Mouse (Mus musculus) CH12.LX (cell line): ENCODE measurements around the gene Cnbp. TPM values are rescaled to one million over a fixed set of nuclear protein-coding genes. Genes with fewer than 3 reads are reported as not detected.

ENCODE experiments used
- DNase-seq: peaks from one replicate; pipeline ENCODE4 v3.0.0-alpha.2; 2013; ENCODE audit errors: extremely low read depth
- H3K27ac ChIP-seq: 2 replicates; pipeline ENCODE4 v1.5.1; 2012; ENCODE audit warnings: low read depth, mild to moderate bottlenecking, control low read depth, moderate library complexity; ENCODE audit not compliant: insufficient read depth
- H3K27me3 ChIP-seq: replicated peaks from 2 replicates; pipeline ENCODE3; 2012; ENCODE audit warnings: inconsistent platforms
- H3K36me3 ChIP-seq, 2 experiments: replicated peaks in 1 of 2; 2 replicates each; pipeline versions ENCODE3 to v1.6.1; 2012; ENCODE audit warnings: inconsistent platforms in 1 of 2, low read length in 1 of 2, mild to moderate bottlenecking in 1 of 2, mixed read lengths in 1 of 2, moderate library complexity in 1 of 2; ENCODE audit not compliant: control insufficient read depth in 1 of 2, insufficient read depth in 1 of 2
- H3K4me1 ChIP-seq, 2 experiments: 2 replicates each; pipeline ENCODE4 v1.6.1; 2012; ENCODE audit warnings: inconsistent platforms in 1 of 2, moderate library complexity in 1 of 2; ENCODE audit not compliant: insufficient read depth in 2 of 2, control insufficient read depth in 1 of 2
- H3K4me2 ChIP-seq: 2 replicates; pipeline ENCODE4 v1.6.1; 2012; ENCODE audit warnings: low read depth, mild to moderate bottlenecking, control low read depth; ENCODE audit not compliant: poor library complexity, insufficient read depth, severe bottlenecking
- H3K4me3 ChIP-seq, 3 experiments: fragments of 150-350 bp in 1 of 3; sonication (generic) in 1 of 3; replicated peaks in 1 of 3; 2 replicates each; pipeline versions ENCODE3 to v1.5.1; 2011 to 2012; ENCODE audit warnings: low read depth in 2 of 3, low read length in 2 of 3, mild to moderate bottlenecking in 2 of 3, moderate library complexity in 2 of 3, control low read depth in 1 of 3, improper control_type of control experiment in 1 of 3, inconsistent platforms in 1 of 3, mixed read lengths in 1 of 3; ENCODE audit not compliant: poor library complexity in 1 of 3
- H3K79me2 ChIP-seq: replicated peaks from 2 replicates; pipeline ENCODE4 v1.6.1; 2012; ENCODE audit warnings: mild to moderate bottlenecking, moderate library complexity; ENCODE audit not compliant: control insufficient read depth, poor library complexity, insufficient read depth, severe bottlenecking; ENCODE audit errors: extremely low read depth
- H3K9ac ChIP-seq: 2 replicates; pipeline ENCODE4 v1.6.1; 2012; ENCODE audit warnings: low read depth, mild to moderate bottlenecking, control low read depth, moderate library complexity; ENCODE audit not compliant: insufficient read depth
- H3K9me3 ChIP-seq: replicated peaks from 2 replicates; pipeline ENCODE3; 2012; ENCODE audit warnings: low read length, inconsistent platforms, mixed read lengths
- BHLHE40 ChIP-seq: IDR thresholded peaks from 2 replicates; pipeline ENCODE4 v1.6.1; 2011; ENCODE audit warnings: mild to moderate bottlenecking, low read depth, low read length, improper control_type of control experiment
- CHD1 ChIP-seq: IDR thresholded peaks from 2 replicates; pipeline ENCODE4 v1.6.1; 2012; ENCODE audit warnings: low read depth, low read length, improper control_type of control experiment, inconsistent platforms
- CHD2 ChIP-seq: IDR thresholded peaks from 2 replicates; pipeline ENCODE4 v1.6.1; 2011; ENCODE audit warnings: low read length, improper control_type of control experiment
- E2F4 ChIP-seq: IDR thresholded peaks from 2 replicates; pipeline ENCODE4 v1.6.1; 2011; ENCODE audit warnings: low read depth, low read length, improper control_type of control experiment; ENCODE audit not compliant: insufficient replicate concordance
- EP300 ChIP-seq: IDR thresholded peaks from 2 replicates; pipeline ENCODE4 v1.6.1; 2011; ENCODE audit warnings: low read length, improper control_type of control experiment
- GABPA ChIP-seq: IDR thresholded peaks from 2 replicates; pipeline ENCODE4 v1.6.1; 2012; ENCODE audit warnings: low read depth, low read length, improper control_type of control experiment, inconsistent platforms; ENCODE audit not compliant: insufficient replicate concordance
- KAT2A ChIP-seq: IDR thresholded peaks from 2 replicates; pipeline ENCODE4 v1.6.1; 2012; ENCODE audit warnings: low read length, improper control_type of control experiment, inconsistent platforms; ENCODE audit not compliant: insufficient replicate concordance
- MAFK ChIP-seq: IDR thresholded peaks from 2 replicates; pipeline ENCODE4 v1.6.1; 2011; ENCODE audit warnings: low read length, improper control_type of control experiment; ENCODE audit not compliant: insufficient replicate concordance
- MAX ChIP-seq: IDR thresholded peaks from 2 replicates; pipeline ENCODE4 v1.6.1; 2011; ENCODE audit warnings: low read length, improper control_type of control experiment
- MEF2A ChIP-seq: IDR thresholded peaks from 2 replicates; pipeline ENCODE4 v1.6.1; 2014; ENCODE audit warnings: low read depth, mild to moderate bottlenecking, inconsistent platforms, low read length, improper control_type of control experiment, borderline replicate concordance
- MXI1 ChIP-seq: IDR thresholded peaks from 2 replicates; pipeline ENCODE4 v1.6.1; 2011; ENCODE audit warnings: mild to moderate bottlenecking, low read depth, low read length, improper control_type of control experiment
- NELFE ChIP-seq: IDR thresholded peaks from 2 replicates; pipeline ENCODE4 v1.6.1; 2011; ENCODE audit warnings: low read depth, low read length, improper control_type of control experiment
- POLR2A ChIP-seq: IDR thresholded peaks from 2 replicates; pipeline ENCODE4 v1.6.1; 2011; ENCODE audit warnings: low read depth, mild to moderate bottlenecking, improper control_type of control experiment, low read length
- POLR2AphosphoS2 ChIP-seq: IDR thresholded peaks from 2 replicates; pipeline ENCODE4 v1.6.1; 2011; ENCODE audit warnings: low read depth, low read length, improper control_type of control experiment
- RAD21 ChIP-seq: IDR thresholded peaks from 2 replicates; pipeline ENCODE4 v1.6.1; 2011; ENCODE audit warnings: low read depth, mild to moderate bottlenecking, low read length, improper control_type of control experiment, moderate library complexity
- RCOR1 ChIP-seq: conservative IDR thresholded peaks from 2 replicates; pipeline ENCODE4 v1.6.1; 2012; ENCODE audit warnings: low read depth, mild to moderate bottlenecking, inconsistent platforms, low read length, improper control_type of control experiment
- SIN3A ChIP-seq: IDR thresholded peaks from 2 replicates; pipeline ENCODE4 v1.6.1; 2012; ENCODE audit warnings: low read length, improper control_type of control experiment, inconsistent platforms
- SMC3 ChIP-seq: IDR thresholded peaks from 2 replicates; pipeline ENCODE4 v1.6.1; 2011; ENCODE audit warnings: low read depth, low read length, improper control_type of control experiment
- TCF12 ChIP-seq: IDR thresholded peaks from 2 replicates; pipeline ENCODE4 v1.6.1; 2014; ENCODE audit warnings: low read depth, mild to moderate bottlenecking, inconsistent platforms, low read length, improper control_type of control experiment
- UBTF ChIP-seq: IDR thresholded peaks from 2 replicates; pipeline ENCODE4 v1.6.1; 2012; ENCODE audit warnings: low read depth, mild to moderate bottlenecking, inconsistent platforms, low read length, improper control_type of control experiment, moderate library complexity
- USF2 ChIP-seq: conservative IDR thresholded peaks from 2 replicates; pipeline ENCODE4 v1.6.1; 2011; ENCODE audit warnings: low read depth, low read length, improper control_type of control experiment
- ZMIZ1 ChIP-seq: IDR thresholded peaks from 2 replicates; pipeline ENCODE4 v1.6.1; 2012; ENCODE audit warnings: low read depth, mild to moderate bottlenecking, inconsistent platforms, low read length, improper control_type of control experiment
- dilution Hi-C: fragments of 300-500 bp; cut with MboI; formaldehyde crosslinking; loops from 2 replicates; pipeline ENCODE4 v1.14.3; 2020; ENCODE audit warnings: low sequenced_read_pairs; ENCODE audit not compliant: extremely low pct_unique_long_range_greater_than_20kb, extremely low pct_ligation_motif_present
- in situ Hi-C: fragments of 300-500 bp; cut with MboI; formaldehyde crosslinking; loops from 3 replicates; pipeline ENCODE4 v1.14.3; 2019; ENCODE audit warnings: low sequenced_read_pairs, low pct_ligation_motif_present, low pct_unique_long_range_greater_than_20kb, mixed read lengths
- polyA plus RNA-seq: library from polyadenylated mRNA; unstranded; fragments of >175 nt; gene quantifications from 2 replicates; pipeline ENCODE4 v1.2.1, GENCODE M21; 2012; ENCODE audit warnings: low read depth; ENCODE audit not compliant: insufficient read length
- total RNA-seq, 2 experiments: library from RNA; depleted of rRNA; stranded (reverse); fragments of 300-350 nt in 1 of 2; fragments of >200 nt in 1 of 2; gene quantifications; 2 replicates each; pipeline ENCODE4 v1.2.3; 2012 to 2014

Gene Cnbp
- total and polyA plus RNA-seq, 3 experiments: 558 to 838 (median 649) TPM

- H3K27ac ChIP-seq: no peak within 1 kb of the TSS
- H3K9me3 ChIP-seq: no peaks in the 10 kb centered on the region
- in situ Hi-C loops: no loop called here
- DNase-seq: no peak
- H3K4me2 ChIP-seq: no peak within 1 kb of the TSS
- TF ChIP-seq MAX (no peak), CHD1 (no peak), KAT2A (no peak), EP300 (no peak), MXI1 (no peak), BHLHE40 (no peak), TCF12 (no peak), MAFK (no peak), ZMIZ1 (no peak), POLR2AphosphoS2 (no peak), RAD21 (no peak), E2F4 (no peak), MEF2A (no peak), CHD2 (no peak), UBTF (no peak), SMC3 (no peak), USF2 (no peak), RCOR1 (no peak), POLR2A (no peak), GABPA (no peak)
- dilution Hi-C loops: no loop called here
- H3K27me3 ChIP-seq: no peaks in the 10 kb centered on the region
- H3K36me3 ChIP-seq: peaks cover 19 to 49% of the 10 kb centered on the region in 2 experiments
- H3K4me1 ChIP-seq: peaks cover 3 to 21% of the 10 kb centered on the region in 2 experiments; a peak in 3 of 4 replicates
- no peak within 1 kb of the TSS for H3K9ac ChIP-seq
- H3K4me3 ChIP-seq: no peak within 1 kb of the TSS
- H3K79me2 ChIP-seq: peaks cover 14% of the 10 kb centered on the region
Observed at GRCm38 (mm10) chr6:87835695-87836094, 15.2 kb downstream of the Cnbp start, which contains the start of gene Gm45140. Gene Gm45140, minus strand, starts transcription at chr6:87835795.

GRCm38 (mm10) chr6:87820366-87820765 lies 30.5 kb downstream of the Cnbp start:
- DNase-seq: no peak
- dilution Hi-C loops: no loop called here
- TF ChIP-seq SMC3 (no peak), NELFE (no peak), MEF2A (no peak), SIN3A (no peak)

More at GRCm38 (mm10) chr6:87820366-87820765, 30.5 kb downstream of the Cnbp start:
- H3K9me3 ChIP-seq: no peaks in the 10 kb centered on the region
- H3K4me2 ChIP-seq: no peak overlapping the region
- in situ Hi-C loops: no loop called here
- no peaks in the 10 kb centered on the region for H3K79me2 ChIP-seq
- no peak overlapping the region for H3K4me3 ChIP-seq
- H3K9ac ChIP-seq: no peak overlapping the region
- no peaks in the 10 kb centered on the region for H3K27me3 ChIP-seq
- H3K27ac ChIP-seq: no peak overlapping the region
- H3K4me1 ChIP-seq: no peaks in the 10 kb centered on the region
- peaks cover 66 to 96% of the 10 kb centered on the region in 2 experiments for H3K36me3 ChIP-seq
